Mouse (Mus musculus): Measurements from ENCODE around the gene Stkld1. TPM values are rescaled to one million over a fixed set of nuclear protein-coding genes. Genes with fewer than 3 reads are reported as not detected.

The Stkld1 gene
- total RNA-seq, 2 experiments from 2014 or later = 0.15 to 0.41 TPM

DNA sequence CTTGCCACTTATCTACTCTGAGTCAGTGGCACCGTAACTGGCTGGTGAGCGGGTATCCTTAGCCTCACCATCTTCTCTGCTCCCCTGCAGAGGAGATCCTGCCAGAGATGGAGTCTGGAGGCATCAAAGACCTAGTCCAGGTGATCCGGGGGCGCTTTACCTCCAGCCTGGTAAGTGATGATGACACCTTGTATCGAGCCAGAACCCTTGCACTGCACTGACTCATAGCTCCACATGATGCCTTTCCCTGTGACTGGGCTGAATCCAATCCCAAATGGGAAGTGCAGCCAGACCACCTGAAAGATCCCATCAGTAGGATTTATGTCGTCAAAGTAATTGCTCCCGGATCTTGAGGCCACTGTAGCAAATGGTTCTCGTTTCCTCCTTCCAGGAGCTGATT is 19.0 kb downstream of the Stkld1 start:
- intact Hi-C loops (cut with DNase I) = no loop called here

DNA sequence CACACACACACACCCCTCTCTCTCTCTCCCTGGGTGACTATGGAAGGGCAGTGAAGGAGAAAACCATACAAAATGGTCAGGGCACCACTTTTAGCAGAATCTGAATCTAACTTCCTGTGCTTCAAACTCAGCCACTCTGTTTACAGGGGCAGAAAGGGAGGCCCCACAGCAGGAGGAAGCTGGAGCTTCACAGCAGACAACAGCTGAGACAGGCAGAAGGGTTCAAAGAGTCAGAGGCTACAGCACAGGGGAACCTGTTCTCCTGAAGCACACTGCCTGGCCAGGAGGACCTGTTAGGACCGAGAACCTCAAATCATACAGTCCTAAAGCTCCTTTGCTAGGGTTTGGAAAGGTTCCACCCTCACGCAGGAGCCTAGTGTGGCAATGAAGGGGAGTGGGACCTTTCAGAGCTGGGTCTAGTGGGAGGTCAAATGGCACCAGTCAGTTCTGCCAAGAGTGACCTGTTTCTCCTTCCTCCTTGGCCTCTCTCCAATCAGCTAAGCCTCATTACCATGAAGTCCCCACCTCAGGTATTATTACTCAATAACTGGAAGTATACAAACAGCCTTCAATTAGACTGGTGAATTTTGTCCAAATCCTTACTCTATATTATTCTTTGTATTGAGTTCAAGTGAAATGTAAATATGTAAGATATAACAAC is 21.0 kb downstream of the Stkld1 start:
- DNase-seq (ENCODE audit: low spot score in 2 of 2) = no peak
- intact Hi-C loops (cut with DNase I) = no loop called here

More for the DNA sequence above, 19.0 kb downstream of the Stkld1 start:
- peak in 1 of 2 experiments; percentile 16 for DNase-seq (ENCODE audit: low spot score in 2 of 2)

DNA sequence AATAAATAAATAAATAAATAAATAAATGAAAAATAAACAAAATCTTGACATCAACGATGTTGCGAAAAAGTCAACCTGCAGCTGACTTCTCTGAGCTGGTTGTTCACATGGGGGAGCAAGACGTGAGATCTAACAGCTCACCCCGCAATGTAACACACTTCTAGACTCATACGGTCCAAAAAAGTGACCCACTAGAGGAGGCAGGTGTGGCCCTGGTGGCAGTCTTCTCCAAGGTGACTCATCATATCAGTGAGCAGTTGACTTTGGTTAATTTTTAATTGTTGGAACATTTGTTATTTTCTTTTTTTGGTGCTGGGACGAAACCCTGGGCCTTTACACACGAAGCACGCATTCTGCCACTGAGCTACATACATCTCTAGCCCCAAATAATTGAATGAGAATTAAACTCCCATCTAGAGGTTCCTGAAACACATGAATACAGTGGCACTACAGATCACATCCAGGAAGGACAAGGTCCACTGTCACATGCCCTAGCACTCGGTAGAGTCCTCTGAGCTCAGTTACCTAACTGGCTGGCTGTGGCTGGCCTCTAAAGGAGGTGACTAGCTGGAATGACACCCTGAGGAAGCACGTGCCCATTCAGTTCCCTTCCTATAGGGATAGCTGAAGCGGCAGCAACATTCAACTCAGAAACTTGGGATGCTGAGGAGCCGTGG is 23.1 kb downstream of the Stkld1 start:
- intact Hi-C loops (cut with DNase I) = no loop called here
- DNase-seq (ENCODE audit: low spot score in 2 of 2) = no peak

DNA sequence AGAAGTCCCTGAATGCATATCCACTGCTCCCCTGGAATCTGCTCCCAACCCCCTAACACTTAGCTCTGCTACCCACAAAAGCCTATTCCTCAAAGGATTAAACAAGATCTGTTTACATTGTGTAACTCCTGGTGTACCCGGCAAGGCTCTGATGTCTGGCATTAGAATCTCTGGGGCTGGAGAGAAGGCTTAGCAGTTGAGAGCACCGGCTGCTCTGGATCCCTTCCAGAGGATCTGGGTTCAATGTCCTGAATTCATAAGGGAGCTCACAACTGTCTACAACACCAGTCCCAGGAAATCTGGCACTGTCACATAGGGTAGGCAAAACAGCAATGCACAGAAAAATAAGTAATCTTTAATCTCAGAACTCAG is 23.6 kb downstream of the Stkld1 start:
- no peak for DNase-seq (ENCODE audit: low spot score in 2 of 2)
- intact Hi-C loops (cut with DNase I) = no loop called here

DNA sequence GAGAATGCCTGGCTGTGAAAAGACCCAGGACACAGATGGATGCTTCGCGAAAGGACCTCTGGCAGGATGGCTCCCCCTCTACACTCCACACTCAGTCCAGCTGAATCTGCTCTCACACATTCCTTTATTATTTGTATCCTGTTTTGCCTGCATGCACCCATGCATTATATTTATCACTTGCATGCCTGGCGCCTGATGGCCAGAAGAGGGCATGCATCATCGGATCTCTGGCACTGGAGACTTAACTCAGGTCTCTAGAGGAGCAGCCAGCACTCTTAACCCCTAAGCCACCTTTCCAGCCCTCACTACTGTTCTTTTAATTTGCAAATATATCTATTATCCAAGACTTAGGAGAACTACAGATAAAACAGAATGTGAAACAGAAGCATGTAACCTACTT is 26.9 kb downstream of the Stkld1 start:
- intact Hi-C loops (cut with DNase I) = loop anchor here (5.0 kb wide), 1 partner anchor 47 kb away; the partner anchor contains the start of gene Cacfd1
- no peak for DNase-seq (ENCODE audit: low spot score in 2 of 2)

DNA sequence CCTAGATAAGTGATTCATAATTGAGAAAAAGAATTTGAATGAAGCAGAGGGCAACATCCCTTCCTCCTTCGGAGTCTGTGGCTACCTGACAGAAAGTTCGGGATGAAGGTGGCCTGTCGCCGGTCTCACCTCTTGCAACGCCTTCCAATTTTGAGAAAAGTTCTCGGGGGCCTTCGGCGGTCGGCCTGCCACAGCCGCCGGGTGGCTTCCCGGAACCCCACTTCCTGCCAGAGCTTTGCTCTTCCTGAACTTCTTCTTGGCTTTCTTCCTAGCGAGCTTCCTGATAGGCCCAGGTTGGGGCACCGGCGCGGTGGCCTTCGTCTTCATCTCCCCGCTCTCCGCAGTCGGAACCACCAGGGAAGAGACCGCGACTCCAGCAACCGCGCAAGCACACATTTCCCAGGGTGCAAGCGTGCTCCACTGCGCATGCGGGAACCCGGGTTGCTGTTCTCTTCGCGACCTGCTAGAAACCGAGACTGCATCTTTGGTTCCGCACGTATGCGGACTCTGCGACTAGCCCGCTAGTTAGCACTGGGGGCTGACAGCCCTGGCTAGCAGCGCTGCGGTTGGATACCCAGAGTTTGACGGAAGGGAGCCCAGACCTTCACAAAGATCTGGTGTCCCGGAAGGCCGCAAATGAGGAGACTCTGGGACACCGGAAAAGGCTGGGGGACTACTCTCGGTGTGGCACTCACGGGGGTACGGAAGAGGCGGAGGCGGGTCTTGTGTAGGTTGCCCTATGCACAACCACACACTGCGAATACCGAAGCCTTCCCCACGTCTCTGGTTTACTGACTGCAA is 30.3 kb downstream of the Stkld1 start, which contains the start of gene Rexo4:
Rexo4 (minus strand) TSS at position 464 of the 801 bp plus-strand sequence.
- peak; percentile 95 to 96 for DNase-seq (ENCODE audit: low spot score in 2 of 2)
- intact Hi-C loops (cut with DNase I) = loop anchor here (1.0 to 5.0 kb wide), 2 partner anchors 43 to 62 kb away; partner anchors contain the start of genes Cacfd1 and Surf6

DNA sequence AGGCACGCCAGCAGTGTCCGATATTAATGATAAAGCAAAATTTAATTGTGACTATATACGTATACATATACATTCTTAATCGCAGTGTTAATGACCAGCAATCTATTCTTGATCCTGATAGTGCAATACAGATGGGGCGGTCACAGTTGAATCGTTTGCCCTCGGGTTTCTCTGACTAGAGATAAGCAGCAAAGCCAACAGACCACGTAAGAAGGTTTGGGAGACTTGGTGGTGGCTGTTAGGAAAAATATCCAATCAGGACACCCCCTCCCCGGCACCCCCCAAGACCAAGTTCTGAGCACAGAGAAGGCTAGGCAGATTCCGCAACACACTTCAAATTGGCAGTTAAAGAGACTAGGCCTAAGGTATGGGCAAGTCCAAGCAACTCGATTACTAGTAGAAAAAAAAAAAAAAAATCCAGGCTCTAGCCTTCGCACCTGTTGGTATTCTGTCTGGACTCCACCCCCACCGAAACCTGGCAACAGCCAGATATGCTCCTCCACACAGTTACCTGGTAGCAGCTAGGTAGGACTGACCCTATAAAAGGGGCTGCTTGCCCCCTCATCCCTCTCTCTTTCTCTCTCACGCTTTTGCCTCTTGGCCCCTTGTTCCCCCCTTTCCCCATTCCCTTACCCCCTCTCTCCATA is 31.0 kb downstream of the Stkld1 start:
- intact Hi-C loops (cut with DNase I) = loop anchor here (1.0 to 5.0 kb wide), 2 partner anchors 42 to 63 kb away; partner anchors contain the start of genes Cacfd1 and Surf6
- DNase-seq (ENCODE audit: low spot score in 2 of 2) = no peak

DNA sequence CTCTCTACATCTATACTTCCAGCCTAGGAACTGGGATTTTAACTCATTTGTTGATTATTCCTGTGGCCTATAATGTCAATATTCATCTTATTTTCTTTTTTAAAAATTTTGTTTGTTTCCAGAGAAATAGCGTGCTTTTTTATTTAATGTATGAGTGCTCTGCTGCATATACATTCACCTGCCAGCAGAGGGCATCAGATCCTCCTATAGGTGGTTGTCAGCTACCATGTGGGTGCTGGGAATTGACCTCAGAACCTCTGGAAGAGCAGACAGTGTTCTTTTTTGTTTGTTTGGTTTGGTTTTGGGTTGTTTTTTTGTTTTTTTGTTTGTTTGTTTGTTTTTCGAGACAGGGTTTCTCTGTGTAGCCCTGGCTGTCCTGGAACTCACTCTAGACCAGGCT is 33.4 kb downstream of the Stkld1 start:
- intact Hi-C loops (cut with DNase I) = no loop called here
- DNase-seq (ENCODE audit: low spot score in 2 of 2) = no peak

DNA sequence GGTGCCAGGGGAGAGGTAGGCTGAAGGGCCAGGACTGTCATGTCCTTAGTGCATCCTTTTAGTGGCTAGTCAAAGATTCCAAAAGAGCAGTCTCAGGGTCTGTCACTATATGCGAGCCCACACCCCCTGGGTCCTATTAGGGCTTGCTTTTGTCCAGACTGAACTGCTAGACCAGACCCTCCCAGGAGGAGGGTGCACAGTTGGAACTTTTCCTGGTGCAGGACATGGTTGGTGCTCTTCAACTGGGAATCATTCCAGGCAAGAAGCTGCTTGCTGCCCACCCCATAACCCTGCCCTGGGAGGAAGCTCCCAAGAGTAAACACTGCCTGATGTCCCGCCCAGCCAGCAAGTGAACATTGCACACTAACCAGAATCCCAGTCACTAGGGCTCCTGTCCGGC is 39.3 kb downstream of the Stkld1 start, which contains the start of gene Adamts13:
Adamts13 (plus strand) TSS at position 301 of the 400 bp plus-strand sequence.
- intact Hi-C loops (cut with DNase I) = no loop called here
- DNase-seq (ENCODE audit: low spot score in 2 of 2) = no peak

DNA sequence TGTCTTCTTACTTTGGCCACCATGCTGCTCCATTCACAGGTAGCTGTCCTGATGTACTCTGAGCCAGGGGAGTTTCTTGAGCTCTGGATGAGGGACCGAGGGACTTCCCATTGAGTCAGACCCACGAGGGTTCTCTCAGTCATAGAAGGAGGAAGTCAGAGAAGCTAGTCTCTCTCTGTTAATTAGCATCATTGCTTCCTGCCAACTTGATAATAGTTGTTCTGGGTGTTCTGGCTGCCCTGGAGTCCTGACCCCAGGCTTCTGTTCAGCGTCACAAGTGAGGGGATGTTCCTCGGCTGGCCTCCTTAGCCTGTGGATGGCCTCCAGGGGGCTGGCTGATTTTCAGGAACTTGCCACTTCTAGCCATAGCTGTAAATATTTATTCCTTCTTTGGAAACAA is 40.1 kb downstream of the Stkld1 start:
- intact Hi-C loops (cut with DNase I) = no loop called here
- DNase-seq (ENCODE audit: low spot score in 2 of 2) = no peak

DNA sequence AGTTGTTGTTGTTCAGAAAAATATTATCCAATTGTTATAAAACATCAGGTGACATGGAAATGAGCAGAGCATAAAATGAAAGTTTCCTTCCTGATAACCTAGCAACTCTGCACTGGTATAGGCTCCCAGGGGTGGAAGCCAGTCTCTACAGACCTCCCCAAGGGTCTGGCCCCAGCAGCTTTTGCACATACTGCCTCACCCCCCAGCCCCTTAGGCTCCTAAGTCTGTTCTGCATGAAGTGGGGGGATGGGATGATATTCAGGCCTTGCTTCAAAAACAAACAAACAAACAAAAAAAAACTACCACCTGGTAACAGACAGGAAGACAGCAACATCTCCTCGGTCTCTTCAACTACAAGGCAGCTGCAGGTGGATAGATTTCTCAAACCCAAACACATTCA is 46.5 kb downstream of the Stkld1 start:
- DNase-seq (ENCODE audit: low spot score in 2 of 2) = no peak
- intact Hi-C loops (cut with DNase I) = no loop called here

DNA sequence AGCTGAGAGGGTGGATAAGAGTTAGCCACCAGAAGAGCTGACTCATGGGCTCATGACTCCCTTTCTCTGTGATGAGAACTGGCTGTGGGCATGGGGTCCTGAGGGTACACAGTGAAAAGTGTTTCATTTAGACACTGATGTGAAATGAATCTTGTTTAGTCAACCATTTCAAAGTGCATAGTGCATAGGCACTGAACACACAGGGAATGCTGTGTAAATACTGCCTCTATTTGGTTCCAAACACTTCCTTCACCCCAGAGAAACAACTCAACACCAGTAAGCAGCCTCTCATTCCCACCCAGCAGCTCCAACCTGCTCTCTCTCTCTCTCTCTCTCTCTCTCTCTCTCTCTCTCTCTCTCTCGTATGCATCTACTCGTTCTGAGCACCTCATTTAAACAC is 50.3 kb downstream of the Stkld1 start:
- no peak for DNase-seq (ENCODE audit: low spot score in 2 of 2)
- intact Hi-C loops (cut with DNase I) = no loop called here

DNA sequence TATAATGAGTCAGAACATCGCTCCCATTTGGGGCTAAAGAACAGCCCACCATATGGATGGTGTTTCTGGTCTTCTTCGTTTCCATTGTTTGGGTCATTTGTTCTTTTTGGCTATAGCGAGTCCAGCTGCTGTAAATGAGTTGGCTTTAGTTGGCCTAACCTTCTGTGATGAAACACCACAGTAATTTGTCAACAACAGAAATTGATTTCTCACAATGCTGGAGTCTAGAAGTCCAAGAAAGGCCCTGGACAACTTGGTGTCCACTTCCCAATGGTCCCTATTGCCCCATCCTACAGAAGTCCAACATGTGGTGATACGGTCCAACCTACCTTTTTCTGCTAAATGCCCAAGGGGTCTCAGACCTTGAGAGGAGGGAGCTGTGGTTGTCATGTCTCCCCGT is 50.8 kb downstream of the Stkld1 start:
- intact Hi-C loops (cut with DNase I) = no loop called here
- no peak for DNase-seq (ENCODE audit: low spot score in 2 of 2)

DNA sequence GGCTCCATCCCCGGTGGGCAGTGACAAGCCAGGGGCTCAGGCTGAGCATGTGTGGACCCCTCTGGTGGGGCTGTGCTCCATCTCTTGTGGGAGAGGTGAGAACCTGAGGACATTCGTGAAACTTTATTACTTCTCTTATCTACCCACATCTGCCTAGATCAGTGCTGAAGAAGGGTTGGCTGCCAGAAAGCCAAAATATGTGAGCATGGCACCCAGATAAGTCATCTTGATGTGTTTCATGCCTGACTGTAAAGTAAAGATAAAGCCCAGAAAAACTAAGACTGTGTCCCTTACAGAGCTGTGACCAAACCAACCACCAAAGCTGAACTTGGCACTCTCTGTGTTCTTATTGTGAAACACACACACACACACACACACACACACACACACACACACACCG is 60.1 kb downstream of the Stkld1 start:
- DNase-seq (ENCODE audit: low spot score in 2 of 2) = no peak
- intact Hi-C loops (cut with DNase I) = no loop called here

DNA sequence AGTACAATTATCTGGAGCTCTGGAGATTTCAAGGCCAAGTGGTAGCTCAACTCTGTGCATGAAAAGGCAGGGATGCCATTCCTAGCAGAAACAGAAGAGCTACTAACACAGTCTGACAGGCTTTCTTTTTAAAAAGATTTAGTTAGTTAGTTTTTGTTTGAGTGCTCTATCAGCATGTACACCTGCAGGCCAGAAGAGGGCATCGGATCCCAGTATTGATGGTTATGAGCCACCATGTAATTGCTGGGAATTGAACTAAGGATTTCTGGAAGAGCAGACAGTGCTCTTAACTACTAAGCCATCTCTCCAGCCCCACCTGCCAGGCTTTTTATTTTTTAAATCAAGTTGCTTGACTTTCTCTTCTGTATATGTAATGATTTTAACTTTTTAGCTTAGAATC is 63.7 kb downstream of the Stkld1 start:
- DNase-seq (ENCODE audit: low spot score in 2 of 2) = no peak

DNA sequence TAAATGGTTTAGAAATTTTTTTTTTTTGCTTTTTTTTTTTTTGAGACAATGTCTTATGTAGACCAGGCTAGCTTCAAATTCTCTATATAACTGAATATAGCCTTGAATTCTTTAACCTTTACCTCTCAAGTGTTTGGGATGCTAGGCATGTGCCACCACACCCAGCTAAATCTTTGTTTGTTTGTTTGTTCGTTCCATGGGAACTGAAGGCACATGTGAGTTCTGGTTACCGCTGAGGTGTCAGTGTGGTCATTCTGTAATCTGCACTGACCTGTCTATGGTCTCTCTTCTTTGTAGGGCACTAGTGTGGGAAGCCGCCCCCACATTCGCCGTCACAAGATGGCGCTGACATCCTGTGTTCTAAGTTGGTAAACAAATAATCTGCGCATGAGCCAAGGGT is 64.1 kb downstream of the Stkld1 start:
- intact Hi-C loops (cut with DNase I) = no loop called here
- DNase-seq (ENCODE audit: low spot score in 2 of 2) = no peak

More for the DNA sequence above, 63.7 kb downstream of the Stkld1 start:
- intact Hi-C loops (cut with DNase I) = no loop called here

Measured in left cerebral cortex, postnatal 36 days (tissue).